Mouse (Mus musculus) forebrain, embryonic 13.5 days (tissue): ENCODE measurements around the gene Foxp1. TPM values are rescaled to one million over a fixed set of nuclear protein-coding genes. Genes with fewer than 3 reads are reported as not detected.

Experiments used
- ATAC-seq: fragments of 200-750 bp; cut with Nextera tagmentation; 2 replicates; pipeline ENCODE4 v1.8.0; 2017
- H3K27ac ChIP-seq: fragments of 300-500 bp; sonication (generic); 2 replicates; pipeline ENCODE4 v1.5.1; 2015; ENCODE audit warnings: inconsistent platforms, mild to moderate bottlenecking, moderate library complexity
- H3K27me3 ChIP-seq: fragments of 300-500 bp; sonication (generic); 2 replicates; pipeline ENCODE4 v1.6.1; 2015; ENCODE audit warnings: mild to moderate bottlenecking, inconsistent platforms
- H3K36me3 ChIP-seq: fragments of 300-500 bp; sonication (generic); 2 replicates; pipeline ENCODE4 v1.6.1; 2015; ENCODE audit warnings: mild to moderate bottlenecking, inconsistent platforms; ENCODE audit not compliant: poor library complexity, severe bottlenecking
- H3K4me1 ChIP-seq: fragments of 300-500 bp; sonication (generic); 2 replicates; pipeline ENCODE4 v1.6.1; 2015; ENCODE audit warnings: inconsistent platforms
- H3K4me2 ChIP-seq: fragments of 300-500 bp; sonication (generic); 2 replicates; pipeline ENCODE4 v1.6.1; 2015; ENCODE audit warnings: inconsistent platforms, mild to moderate bottlenecking, moderate library complexity
- H3K4me3 ChIP-seq: fragments of 300-500 bp; sonication (generic); 2 replicates; pipeline ENCODE4 v1.5.1; 2015; ENCODE audit warnings: mild to moderate bottlenecking, inconsistent platforms
- H3K9ac ChIP-seq: fragments of 300-500 bp; sonication (generic); 2 replicates; pipeline ENCODE4 v1.6.1; 2015; ENCODE audit warnings: mild to moderate bottlenecking, inconsistent platforms
- H3K9me3 ChIP-seq: fragments of 300-500 bp; sonication (generic); replicated peaks from 2 replicates; pipeline ENCODE4 v1.6.1; 2016; ENCODE audit warnings: inconsistent platforms
- WGBS: fragments of 180-500 bp; shearing (Covaris S2); methylation state at CpG from one replicate; pipeline ENCODE4 v1.1.7; 2015; 5-methylcytosine and 5-hydroxymethylcytosine counted together
- polyA plus RNA-seq: library from polyadenylated mRNA; unstranded; fragments of >200 nt; fragmentation: Nextera tagmentation; extraction: Ambion mirVana; gene quantifications from 2 replicates; pipeline ENCODE4 v1.2.1, GENCODE M21; 2015

Gene Foxp1
- polyA plus RNA-seq, 1 experiment from 2014 or later, result 51.3 TPM

DNA sequence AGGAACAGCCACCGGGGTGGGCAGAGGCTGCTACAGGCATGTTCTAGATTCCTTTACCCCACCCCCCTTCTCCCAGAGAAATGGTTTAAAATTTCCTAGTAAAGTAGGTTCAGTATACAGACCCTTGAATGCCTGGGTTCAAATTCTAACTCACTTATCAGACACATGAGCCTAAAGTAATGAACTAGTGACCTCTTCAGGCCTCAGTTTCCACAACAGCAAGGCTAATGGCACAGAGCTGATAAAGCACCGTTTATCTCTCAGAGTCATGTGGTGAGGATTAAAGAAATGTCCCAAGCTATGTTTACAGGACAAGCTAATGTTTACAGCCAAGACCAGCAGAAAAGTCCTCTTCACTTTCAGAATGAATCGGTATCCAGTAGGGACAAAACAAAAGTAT lies 29.6 kb downstream of the Foxp1 start:
- Histone ChIP-seq H3K4me2 (no peak overlapping the region), H3K4me1 (no peaks in the 10 kb centered on the region), H3K36me3 (no peaks in the 10 kb centered on the region), H3K27me3 (peaks cover 5% of the 10 kb centered on the region; the same call in 1 of the 2 replicates), H3K9me3 (no peaks in the 10 kb centered on the region), H3K4me3 (no peak overlapping the region), H3K9ac (no peak overlapping the region), H3K27ac (no peak overlapping the region)
- ATAC-seq, result no peak
- 48% methylated on average over 3 of the region's 3 CpGs for WGBS

DNA sequence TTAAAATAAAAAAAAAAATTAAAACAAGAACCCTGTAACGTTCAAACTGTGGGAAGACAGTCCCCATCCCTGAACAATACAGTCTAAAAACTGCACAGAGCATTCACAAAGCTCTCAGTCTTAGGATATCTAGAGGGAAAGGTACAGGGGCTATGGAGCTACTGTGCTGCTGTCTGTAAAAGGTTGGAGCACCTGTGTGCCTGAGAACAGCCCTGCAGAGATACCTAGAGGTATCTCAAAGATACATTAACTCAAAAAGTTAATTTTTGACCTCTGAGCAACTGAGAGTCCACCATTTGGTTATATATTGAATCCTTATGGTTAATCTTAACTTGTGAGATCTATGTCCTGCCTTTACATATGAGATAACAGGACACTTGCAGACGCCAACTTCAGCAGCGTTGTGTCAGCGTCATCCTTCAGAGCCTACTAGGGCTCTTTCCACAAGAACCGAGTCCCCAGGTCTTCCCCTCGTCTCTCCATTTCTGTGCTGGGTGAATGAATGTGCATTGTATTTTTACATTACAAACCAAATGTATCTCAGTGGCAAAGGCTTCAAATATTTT lies 30.5 kb downstream of the Foxp1 start:
- no peak overlapping the region for H3K4me3 ChIP-seq
- no peak overlapping the region for H3K4me2 ChIP-seq
- H3K9ac ChIP-seq, result no peak overlapping the region
- ATAC-seq, result no peak
- no peaks in the 10 kb centered on the region for H3K4me1 ChIP-seq
- 86% methylated on average over 6 of the region's 6 CpGs for WGBS
- peaks cover 5% of the 10 kb centered on the region; the same call in 1 of the 2 replicates for H3K27me3 ChIP-seq
- no peak overlapping the region for H3K27ac ChIP-seq
- H3K9me3 ChIP-seq, result no peaks in the 10 kb centered on the region
- H3K36me3 ChIP-seq, result no peaks in the 10 kb centered on the region

DNA sequence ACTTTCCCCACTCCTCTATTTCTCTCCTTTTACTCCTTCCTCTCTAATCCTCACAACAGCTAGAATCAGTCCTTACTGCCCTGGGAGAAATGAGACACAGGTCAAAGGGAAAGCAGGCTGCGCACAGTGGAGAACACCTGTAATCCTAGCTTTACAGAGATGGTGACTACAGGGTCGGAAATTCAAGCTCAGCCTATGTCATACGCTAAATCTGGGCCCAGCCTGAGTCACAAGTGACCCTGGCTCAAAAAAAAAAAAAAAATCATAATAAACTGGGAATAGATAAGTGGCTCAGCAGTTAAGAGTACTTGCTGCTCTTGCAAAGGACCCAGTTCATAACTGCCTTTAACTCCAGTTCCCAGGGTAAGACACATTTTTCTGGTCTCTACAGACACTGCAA lies 31.4 kb downstream of the Foxp1 start:
- no peak for ATAC-seq
- Histone ChIP-seq H3K4me2 (no peak overlapping the region), H3K36me3 (no peaks in the 10 kb centered on the region), H3K4me3 (no peak overlapping the region), H3K27ac (no peak overlapping the region), H3K9ac (no peak overlapping the region), H3K27me3 (peaks cover 5% of the 10 kb centered on the region; the same call in 1 of the 2 replicates), H3K9me3 (no peaks in the 10 kb centered on the region), H3K4me1 (peaks cover 7% of the 10 kb centered on the region)
- 92% methylated on average over 3 of the region's 3 CpGs for WGBS

DNA sequence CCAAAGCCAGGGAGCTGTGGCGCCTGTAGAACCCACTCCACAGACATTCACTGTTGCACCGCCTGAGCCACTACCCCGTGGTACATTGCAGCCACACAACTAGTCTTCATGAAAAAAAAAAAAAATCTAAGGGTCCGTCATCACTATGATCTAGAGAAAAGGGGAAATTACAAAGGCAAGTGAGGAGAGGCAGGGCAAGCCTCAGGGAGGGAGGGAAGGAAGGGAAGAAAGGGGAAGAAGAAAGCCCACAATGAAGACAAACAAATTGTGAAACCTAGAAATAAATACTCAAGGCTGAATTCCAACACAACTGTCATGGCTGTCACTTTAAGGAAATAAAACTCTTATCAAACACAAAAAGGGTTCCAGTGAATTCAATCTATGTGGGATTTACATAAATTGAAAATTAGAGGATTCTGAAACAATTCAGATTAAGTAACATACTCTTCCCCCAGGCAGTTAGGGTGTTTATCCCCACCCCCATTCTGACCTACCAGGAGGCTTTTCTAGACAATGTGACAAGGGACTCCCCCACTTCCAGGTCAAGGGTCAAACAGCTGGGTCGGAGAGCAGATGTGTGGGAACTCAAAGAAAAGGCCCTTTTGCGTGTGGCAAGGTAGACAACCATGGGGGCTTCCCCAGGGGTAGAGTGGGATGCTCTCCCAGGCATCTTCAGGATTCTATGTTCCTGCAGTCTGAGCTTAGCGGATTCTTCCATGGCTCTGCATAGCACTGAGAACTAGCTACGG lies 32.4 kb downstream of the Foxp1 start:
- Histone ChIP-seq H3K4me1 (peaks cover 18% of the 10 kb centered on the region), H3K4me3 (no peak overlapping the region), H3K9ac (no peak overlapping the region), H3K36me3 (no peaks in the 10 kb centered on the region), H3K27ac (no peak overlapping the region), H3K27me3 (peaks cover 5% of the 10 kb centered on the region; the same call in 1 of the 2 replicates), H3K4me2 (no peak overlapping the region), H3K9me3 (no peaks in the 10 kb centered on the region)
- 74% methylated on average over 8 of the region's 8 CpGs for WGBS
- no peak for ATAC-seq

DNA sequence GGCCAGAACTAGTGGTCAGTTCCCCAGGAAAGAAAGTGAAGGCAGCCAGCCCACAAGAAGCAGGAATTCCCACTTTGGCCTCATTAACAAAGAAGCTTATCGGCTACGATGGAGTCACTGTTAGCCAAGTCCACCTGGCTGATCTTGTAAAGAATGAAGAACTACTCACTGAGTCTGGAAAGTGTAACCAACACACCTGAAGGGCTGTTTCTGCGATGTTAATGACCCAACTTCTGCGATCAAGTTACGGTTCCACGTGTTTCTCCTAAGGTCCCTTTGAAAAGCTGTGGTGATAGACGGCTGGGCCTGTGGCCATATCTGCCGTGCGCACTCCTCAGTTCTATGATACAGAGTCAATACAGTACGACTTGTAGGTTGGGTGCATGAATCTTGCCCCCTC lies 33.1 kb downstream of the Foxp1 start:
- Histone ChIP-seq H3K4me2 (no peak overlapping the region), H3K9ac (no peak overlapping the region), H3K4me3 (no peak overlapping the region), H3K27me3 (peaks cover 5% of the 10 kb centered on the region; the same call in 1 of the 2 replicates), H3K27ac (no peak overlapping the region), H3K36me3 (no peaks in the 10 kb centered on the region), H3K9me3 (no peaks in the 10 kb centered on the region), H3K4me1 (peaks cover 24% of the 10 kb centered on the region)
- no peak for ATAC-seq
- 94% methylated on average over 10 of the region's 10 CpGs for WGBS

DNA sequence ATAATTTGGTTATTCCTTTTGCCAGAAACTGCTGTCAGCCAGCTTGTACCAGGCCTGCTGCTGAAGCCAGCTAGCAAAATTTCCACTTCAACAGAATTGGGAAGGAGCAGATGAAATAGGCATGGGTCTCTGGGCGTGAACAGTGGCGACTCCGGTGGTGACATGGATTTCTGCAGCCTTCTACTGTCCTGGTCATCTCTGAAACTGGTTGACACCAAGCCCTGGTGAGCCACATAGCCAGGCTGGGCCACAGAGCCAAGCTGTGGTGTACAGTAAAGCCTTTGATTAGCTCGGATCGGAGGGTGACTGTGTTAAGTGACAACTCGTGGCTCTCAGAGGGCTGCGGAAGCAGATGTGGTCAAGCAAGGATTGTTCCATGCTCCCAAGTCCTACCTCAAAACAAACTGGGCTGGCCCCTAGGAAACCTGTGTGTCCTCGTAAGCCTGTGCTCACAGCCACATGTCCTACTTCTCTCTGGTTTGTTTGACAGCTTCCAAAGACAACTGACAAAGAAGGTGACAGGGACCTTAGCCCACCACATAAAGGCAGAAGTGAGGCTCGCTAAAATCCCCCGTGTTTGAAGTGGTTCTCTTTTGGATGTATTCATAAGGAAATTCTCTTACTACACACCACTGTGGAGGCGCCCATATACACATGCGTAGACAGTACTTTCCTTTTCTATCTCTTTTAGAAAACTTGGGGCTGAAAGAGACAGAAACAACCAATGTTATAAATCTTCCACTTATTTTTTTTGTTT lies 36.5 kb downstream of the Foxp1 start:
- peak overlapping the region; percentile 58 for H3K4me2 ChIP-seq
- no peak for ATAC-seq

DNA sequence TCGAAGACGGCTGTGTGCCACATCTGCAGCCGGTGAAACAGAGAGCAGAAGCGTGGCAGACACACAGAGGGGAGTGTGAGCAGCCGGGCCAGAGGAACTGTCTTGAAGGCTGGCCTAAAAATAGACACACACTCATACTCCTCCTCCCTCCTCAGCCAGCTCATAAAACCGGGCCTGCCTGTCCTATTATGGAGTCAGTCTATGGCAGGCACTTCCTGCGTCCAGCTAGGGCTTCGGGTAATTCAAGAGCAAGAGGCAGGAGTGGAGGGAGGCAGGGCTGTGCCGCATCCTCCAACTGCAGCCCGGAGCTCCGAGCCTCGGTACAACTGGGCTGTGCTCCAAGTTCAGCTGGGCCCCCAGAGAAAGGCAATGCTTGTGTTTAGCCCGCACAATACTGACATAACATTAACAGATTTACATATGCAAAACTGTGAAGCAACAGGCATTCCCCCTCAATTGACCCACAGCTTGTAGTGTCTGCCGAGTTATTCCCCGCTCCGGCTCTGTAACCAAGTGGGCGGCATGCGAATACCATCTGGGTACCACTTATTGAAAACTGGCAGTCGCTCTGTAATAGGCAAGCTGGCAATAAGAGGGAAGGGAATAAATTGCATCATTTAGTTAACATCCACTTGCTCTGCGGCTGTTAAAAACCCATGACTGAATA lies 37.2 kb downstream of the Foxp1 start:
- 11% methylated on average over 20 of the region's 20 CpGs for WGBS
- Histone ChIP-seq H3K9ac (peak overlapping the region; percentile 57), H3K9me3 (no peaks in the 10 kb centered on the region), H3K27me3 (peaks cover 5% of the 10 kb centered on the region; the same call in 1 of the 2 replicates), H3K4me1 (peaks cover 36% of the 10 kb centered on the region), H3K4me3 (peak overlapping the region; percentile 24), H3K4me2 (peak overlapping the region; percentile 58), H3K36me3 (no peaks in the 10 kb centered on the region), H3K27ac (peak overlapping the region; percentile 89)
- peak; percentile 95 for ATAC-seq

More for the DNA sequence above, 36.5 kb downstream of the Foxp1 start:
- peaks cover 36% of the 10 kb centered on the region for H3K4me1 ChIP-seq
- no peaks in the 10 kb centered on the region for H3K9me3 ChIP-seq
- peak overlapping the region; percentile 89 for H3K27ac ChIP-seq
- no peak overlapping the region for H3K9ac ChIP-seq
- no peak overlapping the region for H3K4me3 ChIP-seq
- no peaks in the 10 kb centered on the region for H3K36me3 ChIP-seq
- WGBS, result 55% methylated on average over 12 of the region's 12 CpGs
- H3K27me3 ChIP-seq, result peaks cover 5% of the 10 kb centered on the region; the same call in 1 of the 2 replicates

DNA sequence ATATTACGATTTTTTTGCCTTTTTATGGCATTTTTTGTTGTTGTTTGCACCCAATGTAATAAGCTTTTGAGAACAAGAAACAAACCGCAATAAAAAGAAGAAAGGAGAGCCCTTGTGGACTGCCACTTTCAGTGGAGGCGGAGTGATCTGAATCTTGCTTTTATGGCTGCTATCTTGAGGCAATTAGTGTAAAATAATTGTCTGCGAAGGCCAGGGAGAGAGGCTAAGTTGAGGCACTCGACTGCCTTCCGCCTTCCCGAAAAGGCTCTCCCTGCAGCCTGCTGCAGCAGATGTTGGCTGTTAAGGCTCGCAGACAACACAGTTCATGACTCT lies 37.7 kb downstream of the Foxp1 start:
- Histone ChIP-seq H3K9ac (peak overlapping the region; percentile 57), H3K27ac (peak overlapping the region; percentile 89), H3K27me3 (peaks cover 5% of the 10 kb centered on the region; the same call in 1 of the 2 replicates), H3K4me1 (peaks cover 36% of the 10 kb centered on the region), H3K9me3 (no peaks in the 10 kb centered on the region), H3K4me2 (peak overlapping the region; percentile 58), H3K4me3 (peak overlapping the region; percentile 24), H3K36me3 (no peaks in the 10 kb centered on the region)
- WGBS, result 21% methylated on average over 8 of the region's 8 CpGs
- ATAC-seq, result no peak

DNA sequence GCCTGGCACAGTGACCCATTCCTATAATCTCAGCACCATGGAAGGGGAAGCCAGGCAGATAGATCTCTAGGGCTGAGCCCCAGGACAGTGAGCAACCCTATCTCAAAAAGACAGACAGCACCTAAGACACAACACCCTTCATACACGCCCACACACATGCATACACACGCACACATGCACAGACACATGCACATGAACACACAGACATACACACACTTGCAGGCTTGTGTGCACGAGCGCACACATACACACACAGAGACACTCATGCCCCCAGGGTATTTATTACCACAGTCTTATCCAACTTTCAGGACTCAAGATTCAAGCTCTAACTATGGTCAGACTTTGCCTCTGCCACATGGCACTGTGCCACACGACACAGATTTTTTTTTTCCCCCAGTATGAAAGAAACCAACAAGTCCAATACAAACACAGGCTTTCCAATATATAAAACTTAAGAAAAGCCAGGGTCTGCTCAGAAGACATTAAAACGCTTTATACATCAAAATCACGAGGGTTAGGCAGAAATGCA lies 38.3 kb downstream of the Foxp1 start:
- no peaks in the 10 kb centered on the region for H3K9me3 ChIP-seq
- WGBS, result 76% methylated on average over 7 of the region's 7 CpGs

DNA sequence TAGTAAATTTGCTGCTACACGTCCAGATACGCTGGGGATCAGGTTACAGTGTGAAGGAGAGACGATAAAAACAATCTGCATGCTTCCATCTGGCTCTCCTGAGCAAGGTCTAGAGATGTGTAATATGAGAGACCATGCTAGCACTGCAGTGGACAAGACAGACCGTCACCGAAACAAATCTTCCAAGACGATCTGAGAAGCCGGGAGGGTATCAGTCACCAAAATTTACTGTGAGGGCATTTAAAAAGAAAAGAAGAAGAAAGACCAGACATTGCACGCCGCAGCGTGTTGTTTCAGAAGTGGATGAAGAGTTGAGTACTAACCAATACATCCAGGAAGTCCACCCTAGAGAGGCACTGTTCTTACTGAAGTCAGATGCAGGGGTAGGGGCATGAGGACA lies 39.0 kb downstream of the Foxp1 start:
- peaks cover 5% of the 10 kb centered on the region; the same call in 1 of the 2 replicates for H3K27me3 ChIP-seq
- no peak for ATAC-seq
- 88% methylated on average over 10 of the region's 10 CpGs for WGBS
- H3K4me2 ChIP-seq, result no peak overlapping the region
- H3K27ac ChIP-seq, result no peak overlapping the region
- H3K4me3 ChIP-seq, result no peak overlapping the region
- H3K4me1 ChIP-seq, result peaks cover 36% of the 10 kb centered on the region
- no peaks in the 10 kb centered on the region for H3K9me3 ChIP-seq
- H3K9ac ChIP-seq, result no peak overlapping the region
- no peaks in the 10 kb centered on the region for H3K36me3 ChIP-seq

More for the DNA sequence above, 38.3 kb downstream of the Foxp1 start:
- H3K27ac ChIP-seq, result no peak overlapping the region
- H3K4me3 ChIP-seq, result no peak overlapping the region
- no peak for ATAC-seq
- no peak overlapping the region for H3K9ac ChIP-seq
- peaks cover 5% of the 10 kb centered on the region; the same call in 1 of the 2 replicates for H3K27me3 ChIP-seq
- H3K4me2 ChIP-seq, result no peak overlapping the region
- H3K36me3 ChIP-seq, result no peaks in the 10 kb centered on the region
- peaks cover 36% of the 10 kb centered on the region for H3K4me1 ChIP-seq

DNA sequence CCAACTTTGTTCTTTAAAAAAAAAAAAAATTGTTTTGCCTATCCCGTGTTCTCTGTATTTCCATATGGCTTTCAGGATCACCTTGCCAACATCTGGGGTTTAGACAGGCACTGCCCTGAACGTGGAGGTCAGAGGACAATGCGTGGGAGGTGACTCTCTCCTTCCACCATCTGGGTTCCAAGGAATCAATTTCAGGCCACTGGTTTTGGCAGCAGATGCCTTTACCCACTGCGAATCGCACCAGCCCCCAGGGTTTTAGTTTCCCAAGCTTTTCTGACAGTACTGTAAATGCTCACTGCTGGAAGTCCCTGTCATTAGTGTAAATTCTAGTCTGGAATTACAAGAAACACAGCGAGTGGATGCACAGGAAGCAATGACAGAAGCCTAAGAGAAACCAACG lies 41.0 kb downstream of the Foxp1 start:
- no peaks in the 10 kb centered on the region for H3K27me3 ChIP-seq
- H3K4me3 ChIP-seq, result no peak overlapping the region
- no peak overlapping the region for H3K9ac ChIP-seq
- H3K36me3 ChIP-seq, result no peaks in the 10 kb centered on the region
- 77% methylated on average over 7 of the region's 7 CpGs for WGBS
- H3K4me2 ChIP-seq, result no peak overlapping the region
- peaks cover 33% of the 10 kb centered on the region for H3K4me1 ChIP-seq
- no peak for ATAC-seq
- no peak overlapping the region for H3K27ac ChIP-seq
- H3K9me3 ChIP-seq, result no peaks in the 10 kb centered on the region
